In the genomic region with DNA sequence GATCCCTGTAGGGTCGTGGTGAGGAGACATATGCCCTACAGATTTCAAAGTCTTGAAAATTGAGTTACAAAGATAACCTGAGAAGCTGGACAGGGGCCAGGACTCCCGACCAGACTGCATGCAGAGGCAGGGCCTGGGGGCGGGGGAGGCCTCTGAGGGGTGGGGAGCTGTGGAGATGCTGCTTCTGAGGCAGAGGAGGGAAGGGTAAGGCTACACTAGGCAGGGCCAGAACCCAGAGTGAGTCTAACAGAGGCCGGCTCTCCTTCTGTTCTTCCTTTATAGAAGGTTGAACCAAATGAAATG, we compare ENCODE assay signal across 17 mouse cellular contexts.
DNase-seq lines count a peak whose midpoint lies in the region; ATAC-seq and TF ChIP-seq lines count a peak whose summit lies in the region.
"Had no signal": no experiment of that assay in that cellular context is flagged by ENCODE, and none has a peak within 500 bp of the region (broad histone marks: within the 10 kb centered on the region; RNA-seq: fewer than 3 reads in every experiment).

No protein-coding gene starts in this region.

- 33% methylated on average over 4 of the region's 4 CpGs for WGBS in heart, embryonic 15.5 days
- WGBS in macrophage (ENCODE audit: missing documents) = 85% methylated on average over 4 of the region's 4 CpGs
- 65% methylated on average over 4 of the region's 4 CpGs for WGBS in lung, adult 2 months

- TF ChIP-seq CTCF in lung, adult 2 months (IDR thresholded peaks at IDR 0.05; ENCODE audit: insufficient read depth, low read length) = no peak

- peak overlapping the region; percentile 74 for H3K27ac ChIP-seq in heart, embryonic 15.5 days
- peak overlapping the region; percentile 32 for H3K27ac ChIP-seq in macrophage
- H3K27ac ChIP-seq: forebrain, embryonic 10.5 days; liver, embryonic 15.5 days; midbrain, embryonic 12.5 days had no signal

- peaks cover 10% of the 10 kb centered on the region for H3K4me1 ChIP-seq in heart, embryonic 15.5 days (replicated peaks)
- no peaks in the 10 kb centered on the region for H3K4me1 ChIP-seq in lung, adult 2 months (ENCODE audit: control insufficient read depth, insufficient read depth, low read length)
- H3K4me1 ChIP-seq: forebrain, embryonic 10.5 days; liver, embryonic 15.5 days; midbrain, embryonic 12.5 days had no signal

- H3K4me3 ChIP-seq in heart, embryonic 15.5 days = no peak overlapping the region
- H3K4me3 ChIP-seq in macrophage (ENCODE audit: inconsistent target) = no peak overlapping the region
- H3K4me3 ChIP-seq in lung, adult 2 months (replicated peaks; ENCODE audit: extremely low read depth, low read depth, low read length) = no peak overlapping the region
- H3K4me3 ChIP-seq: forebrain, embryonic 10.5 days; liver, embryonic 15.5 days; midbrain, embryonic 12.5 days had no signal

- TF ChIP-seq POLR2A in lung, adult 2 months (IDR thresholded peaks at IDR 0.05; ENCODE audit: borderline replicate concordance, extremely low read depth, low read depth, low read length) = no peak

- 0 out of 2 replicates have a peak, but pooled peaks have one; percentile 19 for ATAC-seq in heart, embryonic 15.5 days (replicated peaks; ENCODE audit: insufficient number of reproducible peaks, insufficient read depth, low FRiP score, low read depth)
- ATAC-seq: forebrain, postnatal 0 days; lung, postnatal 0 days had no signal

- H3K9ac ChIP-seq in heart, embryonic 15.5 days = no peak overlapping the region
- H3K9ac ChIP-seq: forebrain, postnatal 0 days; liver, embryonic 15.5 days; midbrain, embryonic 12.5 days had no signal

- DNase-seq in adrenal gland, postnatal 14 days = peak; percentile 51
- no peak for DNase-seq in adrenal gland, postnatal 10 days
- DNase-seq in heart, adult 9 months (ENCODE audit: low spot score in 2 of 2) = no peak
- peak; percentile 30 for DNase-seq in kidney, postnatal 10 days
- no peak for DNase-seq in kidney, postnatal 36 days
- no peak for DNase-seq in lung, adult 2 months
- DNase-seq: adrenal gland, postnatal 25 days; cerebellum, adult 11-12 months; forebrain, postnatal 0 days; gastrocnemius, postnatal 36 days; kidney, adult 18-20 months had no signal

- H3K27me3 ChIP-seq in heart, embryonic 15.5 days = no peaks in the 10 kb centered on the region
- H3K27me3 ChIP-seq: liver, embryonic 15.5 days; midbrain, embryonic 12.5 days had no signal

- H3K4me2 ChIP-seq in heart, embryonic 15.5 days = no peak overlapping the region
- H3K4me2 ChIP-seq: liver, embryonic 15.5 days; midbrain, embryonic 12.5 days had no signal

- H3K79me2 ChIP-seq in macrophage (ENCODE audit: inconsistent target) = no peaks in the 10 kb centered on the region

- H3K9me3 ChIP-seq in heart, embryonic 15.5 days (replicated peaks) = no peaks in the 10 kb centered on the region
- H3K9me3 ChIP-seq: forebrain, embryonic 10.5 days; liver, embryonic 15.5 days; midbrain, embryonic 12.5 days had no signal

- H3K36me3 ChIP-seq in heart, embryonic 15.5 days = peaks cover 21% of the 10 kb centered on the region; the same call in 1 of the 2 replicates
- H3K36me3 ChIP-seq in macrophage (ENCODE audit: inconsistent target) = peaks cover 43% of the 10 kb centered on the region

Comparison
In these comparisons a context has a peak if more than half of its experiments do, and no peak if none do; other contexts are left out.
1. DNase-seq: peak in adrenal gland, postnatal 14 days (single experiment) and kidney, postnatal 10 days (single experiment); none in adrenal gland, postnatal 10 days (single experiment), heart, adult 9 months (0 of 2), kidney, postnatal 36 days (0 of 2) and lung, adult 2 months (single experiment).